Comparison of ENCODE assay signal across 9 mouse cellular contexts in genomic region chr11:57624490-57624893, GRCm38 (mm10). TPM values are rescaled to one million over a fixed set of nuclear protein-coding genes. Genes with fewer than 3 reads are reported as not detected.
A peak's percentile ranks its signal among the peaks of the same experiment; 100 is the strongest.
DNase-seq lines count a peak whose midpoint lies in the region; ATAC-seq and TF ChIP-seq lines count a peak whose summit lies in the region.
"Had no signal": no experiment of that assay in that cellular context is flagged by ENCODE, and none has a peak within 500 bp of the region (broad histone marks: within the 10 kb centered on the region; RNA-seq: fewer than 3 reads in every experiment).

No protein-coding gene starts in this region.

- peak; percentile 16 for DNase-seq in layer of hippocampus, postnatal 36 days
- DNase-seq in layer of hippocampus, adult 8-10 months (ENCODE audit: low spot score in 2 of 2) = no peak
- DNase-seq in brain, embryonic 14.5 days (ENCODE audit: low read depth) = peak; percentile 86
- DNase-seq in ovary, adult 18-20 months (ENCODE audit: low spot score) = no peak
- DNase-seq in heart, adult 8-10 months (ENCODE audit: low spot score) = no peak
- DNase-seq in left cerebral cortex, adult 8-10 months (ENCODE audit: low spot score in 2 of 2) = no peak
- DNase-seq: cerebellum, adult 11 months had no signal

- TF ChIP-seq CTCF in brain, embryonic 14.5 days (IDR thresholded peaks at IDR 0.05; ENCODE audit: borderline replicate concordance, extremely low read depth, insufficient read depth, insufficient read length) = no peak

- no peak for TF ChIP-seq POLR2A in brain, embryonic 14.5 days (IDR thresholded peaks at IDR 0.05; ENCODE audit: borderline replicate concordance, extremely low read depth, insufficient read depth, insufficient read length, poor library complexity, severe bottlenecking)

- ATAC-seq in hematopoietic stem cell, adult 5-6 weeks (replicated peaks in 1 of 2; ENCODE audit: insufficient read depth in 1 of 2, low FRiP score in 2 of 2, low TSS enrichment in 1 of 2, low read depth in 1 of 2, poor library complexity in 2 of 2, severe bottlenecking in 2 of 2) = peak; percentile 29 to 68; a peak in 2 of 4 replicates
- ATAC-seq in megakaryocyte progenitor cell, adult 5-6 weeks (replicated peaks; ENCODE audit: poor library complexity) = peak; percentile 88

RNA-seq across cellular contexts. Expression of gene Galnt10, which starts 20.8 kb away (rescaled TPM):
- total RNA-seq in layer of hippocampus, postnatal 36 days (2021) = 1 to 10 TPM; 6.9 to 7.3 TPM
- total RNA-seq in layer of hippocampus, adult 8-10 months (2022) = 10 to 100 TPM in 1 of 4 experiments, 1 to 10 TPM in 3; 6.2 to 10.1 (median 7.3) TPM
- polyA plus RNA-seq in brain, embryonic 14.5 days (2012; rRNA removed) = 11.7 and 16.5 TPM in 2 replicates
- total RNA-seq in hematopoietic stem cell, adult 5-6 weeks (2017) = 9.7 and 11.4 TPM in 2 replicates
- 4.0 and 4.8 TPM in 2 replicates for total RNA-seq in megakaryocyte progenitor cell, adult 5-6 weeks (2015)
- total RNA-seq in megakaryocyte progenitor cell, adult 5-6 weeks (2017) = 7.0 and 8.8 TPM in 2 replicates
- total RNA-seq in heart, adult 8-10 months (2022) = 1 to 10 TPM; 5.7 to 8.1 (median 6.9) TPM
- 1 to 10 TPM; 7.2 to 9.4 (median 8.6) TPM for total RNA-seq in left cerebral cortex, adult 8-10 months (2022)

Comparison
In these comparisons a context has a peak if more than half of its experiments do, and no peak if none do; other contexts are left out.
1. DNase-seq: peak in layer of hippocampus, postnatal 36 days (2 of 2) and brain, embryonic 14.5 days (single experiment); none in layer of hippocampus, adult 8-10 months (0 of 2), ovary, adult 18-20 months (single experiment), heart, adult 8-10 months (single experiment) and left cerebral cortex, adult 8-10 months (0 of 2).